Mouse (Mus musculus): Measurements from ENCODE around the gene Ttc19. TPM values are rescaled to one million over a fixed set of nuclear protein-coding genes. Genes with fewer than 3 reads are reported as not detected.
"Not testable (repeated sequence)": the region's sequence is repeated elsewhere in the genome, so short reads cannot be mapped to it uniquely, and the experiment has no call there.

The Ttc19 gene
- polyA plus RNA-seq, 1 experiment from 2014 or later = 3.4 TPM

- H3K4me2 ChIP-seq (ENCODE audit: low read depth, low read length) = no peak overlapping the region
- no peaks in the 10 kb centered on the region for H3K27me3 ChIP-seq (ENCODE audit: control insufficient read depth, insufficient read depth, low read depth, low read length)
- no peaks in the 10 kb centered on the region for H3K9me3 ChIP-seq (replicated peaks; ENCODE audit: control insufficient read depth, low read length)
- ATAC-seq (ENCODE audit: low read depth) = 0 out of 2 replicates have a peak, but pooled peaks have one; percentile 11
- H3K36me3 ChIP-seq (ENCODE audit: control insufficient read depth, insufficient read depth) = peaks cover 31% of the 10 kb centered on the region
- H3K4me1 ChIP-seq (ENCODE audit: control insufficient read depth, low read depth, low read length) = no peaks in the 10 kb centered on the region
- no peak overlapping the region for H3K9ac ChIP-seq (ENCODE audit: low read depth, low read length)
- H3K27ac ChIP-seq (ENCODE audit: low read length) = no peak overlapping the region
- WGBS (ENCODE audit: insufficient replicate concordance) = 69% methylated on average over 4 of the region's 4 CpGs
- no peak overlapping the region for H3K4me3 ChIP-seq (ENCODE audit: low read depth, low read length)
Measured at GRCm38 (mm10) chr11:62351948-62352347, 70.7 kb downstream of the Ttc19 start.

- H3K36me3 ChIP-seq (ENCODE audit: control insufficient read depth, insufficient read depth) = peaks cover 23% of the 10 kb centered on the region
- H3K9me3 ChIP-seq (replicated peaks; ENCODE audit: control insufficient read depth, low read length) = no peaks in the 10 kb centered on the region
- 76% methylated on average over 2 of the region's 2 CpGs for WGBS (ENCODE audit: insufficient replicate concordance)
- no peaks in the 10 kb centered on the region for H3K4me1 ChIP-seq (ENCODE audit: control insufficient read depth, low read depth, low read length)
- no peak overlapping the region for H3K4me3 ChIP-seq (ENCODE audit: low read depth, low read length)
- H3K27ac ChIP-seq (ENCODE audit: low read length) = no peak overlapping the region
- no peak overlapping the region for H3K4me2 ChIP-seq (ENCODE audit: low read depth, low read length)
- no peak overlapping the region for H3K9ac ChIP-seq (ENCODE audit: low read depth, low read length)
- no peaks in the 10 kb centered on the region for H3K27me3 ChIP-seq (ENCODE audit: control insufficient read depth, insufficient read depth, low read depth, low read length)
- ATAC-seq (ENCODE audit: low read depth) = no peak
Measured at GRCm38 (mm10) chr11:62355216-62355615, 73.9 kb downstream of the Ttc19 start.

GRCm38 (mm10) chr11:62366879-62367278 is 85.6 kb downstream of the Ttc19 start:
- no peak overlapping the region for H3K27ac ChIP-seq (ENCODE audit: low read length)
- no peak overlapping the region for H3K4me2 ChIP-seq (ENCODE audit: low read depth, low read length)
- H3K9me3 ChIP-seq (replicated peaks; ENCODE audit: control insufficient read depth, low read length) = no peaks in the 10 kb centered on the region
- H3K36me3 ChIP-seq (ENCODE audit: control insufficient read depth, insufficient read depth) = peaks cover 27% of the 10 kb centered on the region
- no peak for ATAC-seq (ENCODE audit: low read depth)
- no peaks in the 10 kb centered on the region for H3K4me1 ChIP-seq (ENCODE audit: control insufficient read depth, low read depth, low read length)
- H3K27me3 ChIP-seq (ENCODE audit: control insufficient read depth, insufficient read depth, low read depth, low read length) = no peaks in the 10 kb centered on the region
- no peak overlapping the region for H3K9ac ChIP-seq (ENCODE audit: low read depth, low read length)
- 78% methylated on average over 6 of the region's 6 CpGs for WGBS (ENCODE audit: insufficient replicate concordance)
- no peak overlapping the region for H3K4me3 ChIP-seq (ENCODE audit: low read depth, low read length)

- Histone ChIP-seq H3K4me3 (ENCODE audit: low read depth, low read length) (no peak overlapping the region), H3K27me3 (ENCODE audit: control insufficient read depth, insufficient read depth, low read depth, low read length) (no peaks in the 10 kb centered on the region), H3K4me2 (ENCODE audit: low read depth, low read length) (no peak overlapping the region), H3K9ac (ENCODE audit: low read depth, low read length) (no peak overlapping the region), H3K27ac (ENCODE audit: low read length) (no peak overlapping the region), H3K36me3 (ENCODE audit: control insufficient read depth, insufficient read depth) (peaks cover 30% of the 10 kb centered on the region), H3K4me1 (ENCODE audit: control insufficient read depth, low read depth, low read length) (no peaks in the 10 kb centered on the region), H3K9me3 (replicated peaks; ENCODE audit: control insufficient read depth, low read length) (no peaks in the 10 kb centered on the region)
- no peak for ATAC-seq (ENCODE audit: low read depth)
Measured at GRCm38 (mm10) chr11:62369924-62370323, 88.7 kb downstream of the Ttc19 start.

GRCm38 (mm10) chr11:62371776-62372175 is 90.5 kb downstream of the Ttc19 start:
- Histone ChIP-seq H3K36me3 (ENCODE audit: control insufficient read depth, insufficient read depth) (peaks cover 25% of the 10 kb centered on the region), H3K27ac (ENCODE audit: low read length) (no peak overlapping the region), H3K9me3 (replicated peaks; ENCODE audit: control insufficient read depth, low read length) (no peaks in the 10 kb centered on the region), H3K4me1 (ENCODE audit: control insufficient read depth, low read depth, low read length) (no peaks in the 10 kb centered on the region), H3K27me3 (ENCODE audit: control insufficient read depth, insufficient read depth, low read depth, low read length) (no peaks in the 10 kb centered on the region), H3K4me2 (ENCODE audit: low read depth, low read length) (no peak overlapping the region), H3K9ac (ENCODE audit: low read depth, low read length) (no peak overlapping the region), H3K4me3 (ENCODE audit: low read depth, low read length) (no peak overlapping the region)
- WGBS (ENCODE audit: insufficient replicate concordance) = 80% methylated on average over 2 of the region's 2 CpGs
- ATAC-seq (ENCODE audit: low read depth) = no peak

- H3K36me3 ChIP-seq (ENCODE audit: control insufficient read depth, insufficient read depth) = peaks cover 22% of the 10 kb centered on the region
- not testable (repeated sequence) for H3K27ac ChIP-seq (ENCODE audit: low read length); H3K27me3 ChIP-seq (ENCODE audit: control insufficient read depth, insufficient read depth, low read depth, low read length); H3K4me2 ChIP-seq (ENCODE audit: low read depth, low read length); H3K4me3 ChIP-seq (ENCODE audit: low read depth, low read length); H3K9me3 ChIP-seq (replicated peaks; ENCODE audit: control insufficient read depth, low read length); H3K9ac ChIP-seq (ENCODE audit: low read depth, low read length); H3K4me1 ChIP-seq (ENCODE audit: control insufficient read depth, low read depth, low read length); ATAC-seq (ENCODE audit: low read depth)
- WGBS (ENCODE audit: insufficient replicate concordance) = 79% methylated on average over 6 of the region's 6 CpGs
Measured at GRCm38 (mm10) chr11:62377202-62377851, 96.1 kb downstream of the Ttc19 start.

Other genes starting within 250 kb of the Ttc19 start
- gene Adora2b, start 32.5 kb upstream of the Ttc19 start, polyA plus RNA-seq (2015; fragmentation: Nextera tagmentation; extraction: Ambion mirVana) = 0.56 and 0.60 TPM in 2 replicates
- 7.3 and 8.2 TPM in 2 replicates for gene Zswim7, start 98 bp upstream of the Ttc19 start, polyA plus RNA-seq (2015; fragmentation: Nextera tagmentation; extraction: Ambion mirVana)
- 3.0 and 3.5 TPM in 2 replicates for gene Pigl, start 177.0 kb downstream of the Ttc19 start, polyA plus RNA-seq (2015; fragmentation: Nextera tagmentation; extraction: Ambion mirVana)
- gene Ncor1, start 177.1 kb downstream of the Ttc19 start, polyA plus RNA-seq (2015; fragmentation: Nextera tagmentation; extraction: Ambion mirVana) = 18.4 and 22.7 TPM in 2 replicates